Mouse (Mus musculus): Measurements from ENCODE around the gene Gadd45a.
"Not testable (repeated sequence)": the region's sequence is repeated elsewhere in the genome, so short reads cannot be mapped to it uniquely, and the experiment has no call there.

Gene Gadd45a

GRCm38 (mm10) chr6:67048052-67048691, 10.9 kb upstream of the Gadd45a start:
- no peak for DNase-seq

- no peak for DNase-seq
Measured at GRCm38 (mm10) chr6:67046937-67047336, 9.7 kb upstream of the Gadd45a start.

- DNase-seq: no peak
Measured at GRCm38 (mm10) chr6:67045424-67045823, 8.2 kb upstream of the Gadd45a start.

- no peak for DNase-seq
Measured at GRCm38 (mm10) chr6:67040904-67041410, 3.7 kb upstream of the Gadd45a start.

GRCm38 (mm10) chr6:67038964-67039363, 1.7 kb upstream of the Gadd45a start:
- DNase-seq: no peak

- DNase-seq: peak; percentile 90
Measured at GRCm38 (mm10) chr6:67036356-67036811, 873 bp downstream of the Gadd45a start.

GRCm38 (mm10) chr6:67035388-67036299, 1.6 kb downstream of the Gadd45a start:
- DNase-seq: peak; percentile 58

- DNase-seq: no peak
Measured at GRCm38 (mm10) chr6:67034331-67035130, 2.7 kb downstream of the Gadd45a start.

GRCm38 (mm10) chr6:67033604-67034003, 3.7 kb downstream of the Gadd45a start:
- no peak for DNase-seq

GRCm38 (mm10) chr6:67032972-67033371, 4.3 kb downstream of the Gadd45a start:
- DNase-seq: not testable (repeated sequence)

GRCm38 (mm10) chr6:67032551-67032950, 4.7 kb downstream of the Gadd45a start:
- not testable (repeated sequence) for DNase-seq

GRCm38 (mm10) chr6:67030846-67031245, 6.4 kb downstream of the Gadd45a start:
- DNase-seq: no peak

GRCm38 (mm10) chr6:67030416-67030815, 6.8 kb downstream of the Gadd45a start:
- no peak for DNase-seq

GRCm38 (mm10) chr6:67029987-67030386, 7.3 kb downstream of the Gadd45a start:
- no peak for DNase-seq

- DNase-seq: no peak
Measured at GRCm38 (mm10) chr6:67029312-67029950, 7.8 kb downstream of the Gadd45a start.

- no peak for DNase-seq
Measured at GRCm38 (mm10) chr6:67027438-67028142, 9.7 kb downstream of the Gadd45a start.

- no peak for DNase-seq
Measured at GRCm38 (mm10) chr6:67026661-67027060, 10.6 kb downstream of the Gadd45a start.

- no peak for DNase-seq
Measured at GRCm38 (mm10) chr6:67023729-67024128, 13.5 kb downstream of the Gadd45a start.

GRCm38 (mm10) chr6:67021308-67021707, 15.9 kb downstream of the Gadd45a start:
- DNase-seq: no peak

GRCm38 (mm10) chr6:67019001-67019400, 18.3 kb downstream of the Gadd45a start:
- not testable (repeated sequence) for DNase-seq

- no peak for DNase-seq
Measured at GRCm38 (mm10) chr6:67018365-67018764, 18.9 kb downstream of the Gadd45a start.
